Mouse (Mus musculus): ENCODE measurements around the gene Slc29a4. TPM values are rescaled to one million over a fixed set of nuclear protein-coding genes. Genes with fewer than 3 reads are reported as not detected.

The Slc29a4 gene
- total RNA-seq (2022) = 10 to 100 TPM; 19.9 to 51.4 (median 32.9) TPM

DNA sequence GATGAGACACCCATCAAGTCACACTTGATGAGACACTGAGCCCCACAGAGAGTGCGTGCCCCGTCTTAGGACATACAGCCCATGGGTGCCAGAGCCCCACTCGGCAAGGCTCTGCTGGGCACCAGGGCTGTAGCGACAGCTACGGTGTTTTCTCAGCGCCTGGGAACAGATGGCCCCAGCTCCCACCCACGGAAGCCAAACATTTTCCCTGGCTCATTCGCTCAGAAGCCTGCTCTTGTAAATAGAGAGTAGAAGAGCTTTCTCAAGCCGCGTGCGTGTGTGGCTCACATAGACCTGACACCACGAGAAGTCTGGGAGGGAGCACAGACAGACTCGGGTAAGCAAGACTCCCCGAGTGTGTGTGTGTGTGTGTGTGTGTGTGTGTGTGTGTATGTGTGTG lies at the start of gene Slc29a4:
TSS of gene Slc29a4 (plus strand) at position 265 of the 400 bp plus-strand sequence.
- DNase-seq = no peak

DNA sequence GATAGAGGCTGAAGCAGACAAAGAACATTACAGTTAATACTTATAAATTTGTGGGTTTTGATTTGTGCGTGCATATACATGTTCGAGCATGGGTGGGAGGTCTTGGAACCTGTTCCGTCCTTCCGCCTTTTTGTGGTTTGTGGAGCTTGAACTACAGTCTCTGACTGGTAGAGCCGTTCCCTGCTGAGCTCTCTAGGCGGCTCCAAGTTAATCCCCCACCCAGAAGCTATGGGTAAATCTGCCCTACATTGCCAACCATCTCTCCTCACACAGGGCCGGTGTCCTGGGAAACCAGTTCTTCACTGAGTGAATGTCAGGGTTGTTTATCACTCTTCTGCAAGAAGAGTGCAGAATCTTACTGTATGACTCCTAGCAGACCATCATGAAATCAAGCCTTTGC lies 44.1 kb upstream of the Slc29a4 start:
- no peak for DNase-seq

DNA sequence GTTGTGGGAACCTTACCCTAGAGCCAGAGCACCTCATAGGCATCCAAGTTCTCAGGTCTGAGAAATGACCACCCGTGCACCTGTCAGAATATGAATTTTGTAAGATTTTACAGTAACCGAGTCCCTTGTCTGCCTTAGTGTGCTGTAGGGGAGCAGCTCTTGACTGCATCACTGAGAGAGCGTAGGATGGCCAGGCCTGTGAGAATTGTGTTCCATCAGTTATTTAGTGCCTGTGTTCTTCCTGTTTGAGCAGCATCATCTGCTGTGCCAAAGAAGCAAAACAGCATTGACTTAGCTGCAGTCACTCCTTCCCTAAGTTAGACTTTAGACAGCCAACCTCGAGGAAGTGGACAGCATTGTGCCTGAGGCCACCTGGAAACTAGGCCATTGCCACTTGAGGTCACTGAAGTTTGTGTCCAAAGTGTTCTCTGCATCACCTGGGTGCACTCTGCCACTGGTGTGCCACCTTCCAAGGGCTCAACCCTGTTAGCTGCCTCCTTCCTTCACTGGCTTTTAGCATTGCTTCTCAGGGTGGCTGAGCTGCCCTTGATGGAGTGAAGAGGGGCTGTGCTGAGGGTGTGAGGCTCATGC lies 42.8 kb upstream of the Slc29a4 start:
- DNase-seq = no peak

DNA sequence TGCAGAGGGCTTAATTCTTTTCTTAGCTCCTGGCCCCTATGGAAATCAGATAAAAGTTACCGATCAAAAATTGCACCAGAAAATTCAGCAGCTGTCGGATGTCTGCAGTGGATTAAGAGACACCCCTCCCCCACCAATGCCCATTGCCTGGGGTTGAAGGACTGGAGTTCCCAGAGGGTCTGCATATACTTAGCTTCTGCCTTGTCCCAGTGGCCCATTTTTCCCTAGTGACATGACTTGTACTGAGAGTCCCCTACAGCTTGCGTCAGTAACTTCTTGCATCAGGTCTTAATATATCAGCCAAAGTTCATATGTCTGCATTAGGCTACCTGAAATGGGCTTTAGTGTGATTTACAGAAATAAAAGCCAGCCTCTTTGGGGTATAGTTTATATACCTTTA lies 41.9 kb upstream of the Slc29a4 start:
- DNase-seq = no peak

DNA sequence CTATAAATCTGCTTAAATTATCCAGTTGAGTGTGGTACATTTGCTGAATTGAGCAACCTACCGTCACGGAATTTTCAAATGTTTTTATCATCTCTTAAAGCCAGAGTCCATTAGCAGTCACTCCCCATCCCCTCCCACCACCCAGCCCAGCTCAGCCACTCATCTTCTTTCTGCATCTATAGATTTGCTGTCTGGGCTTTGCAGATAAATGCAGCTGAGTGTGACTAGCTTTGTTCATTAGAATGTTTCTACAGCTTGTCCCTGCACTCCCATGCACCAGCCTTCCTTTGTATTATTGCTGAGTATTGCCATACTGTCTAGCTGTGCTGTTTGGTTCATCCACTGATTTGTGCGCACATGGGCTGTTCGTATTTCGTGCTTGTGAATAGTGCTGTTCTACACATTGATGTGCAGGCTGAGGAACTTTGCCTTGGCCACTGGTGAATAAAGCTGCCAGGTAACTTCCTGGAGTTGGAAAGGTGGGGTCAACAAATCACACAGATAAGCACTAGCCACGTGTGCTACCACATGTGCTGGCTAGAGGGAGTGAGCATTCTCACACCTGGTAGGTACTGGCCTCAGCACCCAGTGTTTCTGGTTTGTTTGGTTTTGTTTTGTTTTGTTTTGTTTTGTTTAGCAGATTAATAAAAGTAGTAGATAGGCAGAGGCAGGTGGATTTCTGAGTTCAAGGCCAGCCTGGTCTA lies 41.4 kb upstream of the Slc29a4 start:
- no peak for DNase-seq

DNA sequence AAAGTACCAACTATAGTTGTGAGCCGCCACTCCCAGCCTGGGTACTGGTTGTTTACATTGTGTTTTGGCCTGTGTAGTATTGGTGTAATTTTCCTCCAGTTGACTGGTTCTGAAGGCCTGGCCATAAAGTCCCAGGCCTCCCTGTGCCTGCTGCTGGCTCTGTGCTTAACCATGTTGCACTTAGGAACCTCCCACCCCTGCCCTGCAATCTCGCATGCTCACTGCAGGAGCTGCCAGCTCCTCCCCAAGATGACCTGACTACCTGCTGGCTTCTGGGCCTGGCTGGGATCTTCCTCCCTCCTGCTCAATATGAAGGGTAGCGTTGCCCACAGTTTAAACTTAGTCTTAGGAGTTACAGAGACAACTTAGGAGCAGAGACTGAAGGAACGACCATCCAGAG lies 40.0 kb upstream of the Slc29a4 start:
- no peak for DNase-seq

DNA sequence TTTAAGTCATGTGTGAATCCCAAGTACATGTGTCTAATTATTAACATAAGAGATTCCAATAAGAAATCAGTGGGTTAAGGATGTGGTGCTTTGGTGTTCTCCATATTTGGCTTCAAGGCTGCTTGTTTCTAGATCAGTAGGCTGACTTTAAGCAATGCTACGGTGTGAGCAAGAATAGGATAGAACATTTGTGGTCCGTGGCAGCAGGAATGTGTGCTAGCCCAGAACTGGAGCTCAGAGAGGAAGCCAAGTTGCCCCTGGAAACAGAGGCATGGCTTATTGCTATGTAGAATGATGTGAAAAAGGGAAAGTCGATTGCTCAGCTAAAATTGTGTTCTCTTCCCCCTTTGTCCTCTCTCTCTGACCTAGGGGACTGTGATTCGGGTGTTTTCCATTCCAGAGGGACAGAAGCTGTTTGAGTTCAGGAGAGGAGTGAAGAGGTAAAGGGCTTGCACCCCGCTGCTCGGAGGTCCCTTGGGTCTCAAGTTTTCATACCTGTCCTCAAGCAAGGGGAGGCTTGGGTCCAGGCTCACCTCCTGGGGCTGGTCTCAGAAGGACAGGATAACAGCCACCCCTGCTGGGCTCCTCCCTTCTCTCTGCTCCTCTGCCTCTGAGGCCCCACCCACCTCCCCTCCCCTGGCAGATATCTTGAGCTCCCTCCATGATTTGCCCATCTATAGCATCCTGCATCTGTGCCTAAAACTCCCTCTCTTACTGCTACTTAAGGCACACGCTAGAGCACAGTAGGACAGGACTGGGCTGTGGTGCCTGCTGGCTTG lies 31.5 kb upstream of the Slc29a4 start:
- no peak for DNase-seq

DNA sequence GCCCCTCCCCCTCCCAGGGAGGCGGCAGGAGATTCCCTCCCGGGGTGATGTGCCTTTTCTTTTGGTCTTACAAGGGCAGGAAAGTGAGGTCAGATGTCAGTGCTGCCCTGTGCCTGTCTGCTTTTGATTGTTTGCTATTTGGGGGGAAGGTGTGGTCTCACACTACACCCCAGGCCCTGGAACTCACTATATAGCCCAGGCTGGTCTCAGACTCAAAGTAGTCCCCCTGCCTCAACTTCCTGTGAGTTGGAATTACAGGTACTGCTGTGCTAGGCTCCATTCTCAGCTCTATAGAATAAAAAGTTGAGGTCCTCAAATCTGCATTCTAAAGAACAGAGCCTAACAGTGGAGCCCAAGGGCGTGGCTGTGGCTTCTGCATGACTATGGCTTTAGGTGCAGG lies 24.4 kb upstream of the Slc29a4 start:
- no peak for DNase-seq

DNA sequence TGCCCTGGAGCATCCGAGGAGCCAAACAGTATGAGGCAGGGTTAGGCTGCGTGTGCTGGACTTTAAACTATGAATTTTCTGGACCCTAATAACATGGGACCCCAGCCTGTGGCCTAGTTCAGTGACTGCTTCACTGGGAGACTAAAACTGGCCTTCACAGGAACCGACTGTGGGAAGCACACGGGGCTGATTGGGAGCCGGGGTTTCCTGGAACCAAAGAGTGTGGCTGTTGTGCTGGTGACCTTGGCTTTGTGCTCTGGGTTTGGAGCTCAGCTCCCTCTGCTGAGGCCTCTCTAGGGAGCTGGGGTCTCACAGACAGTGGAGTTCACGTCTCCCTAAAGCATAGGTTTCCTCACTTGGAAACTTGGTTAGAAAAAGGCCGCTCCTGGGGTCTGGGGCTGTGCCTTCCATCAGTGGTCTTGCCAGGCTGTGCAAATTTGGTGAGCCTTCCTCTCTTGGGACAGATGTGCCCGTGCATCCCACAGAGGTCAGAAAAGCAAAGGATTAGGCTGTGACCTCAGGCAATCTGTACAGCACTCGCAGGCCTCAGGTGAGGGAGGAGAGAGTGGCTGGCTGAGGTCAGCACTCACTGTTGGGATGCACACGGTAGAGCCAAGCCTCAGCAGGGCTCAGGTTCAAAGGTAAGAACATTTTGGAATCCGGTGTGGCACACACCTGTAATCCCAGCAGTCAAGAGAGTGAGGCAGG lies 23.6 kb upstream of the Slc29a4 start:
- no peak for DNase-seq

DNA sequence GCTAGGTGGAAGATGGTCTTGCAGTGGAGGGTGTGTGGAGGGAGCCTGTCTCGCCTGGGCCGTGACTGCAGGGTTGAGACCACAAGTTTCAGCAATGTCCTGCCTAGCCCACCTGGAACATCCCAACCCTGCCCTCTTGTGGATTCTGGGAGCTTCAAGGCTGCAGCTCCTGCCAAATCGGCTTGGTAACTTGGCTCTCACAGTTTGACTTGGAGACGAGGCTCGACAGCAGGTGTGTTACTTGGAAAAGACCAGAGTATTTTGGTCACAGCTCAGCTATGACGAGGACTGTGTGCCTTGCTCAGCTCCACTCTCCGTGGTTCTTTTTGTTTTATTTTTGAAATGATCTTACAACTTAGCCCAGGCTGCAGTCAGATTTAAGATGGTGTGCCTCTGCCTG lies 22.6 kb upstream of the Slc29a4 start:
- DNase-seq = no peak

DNA sequence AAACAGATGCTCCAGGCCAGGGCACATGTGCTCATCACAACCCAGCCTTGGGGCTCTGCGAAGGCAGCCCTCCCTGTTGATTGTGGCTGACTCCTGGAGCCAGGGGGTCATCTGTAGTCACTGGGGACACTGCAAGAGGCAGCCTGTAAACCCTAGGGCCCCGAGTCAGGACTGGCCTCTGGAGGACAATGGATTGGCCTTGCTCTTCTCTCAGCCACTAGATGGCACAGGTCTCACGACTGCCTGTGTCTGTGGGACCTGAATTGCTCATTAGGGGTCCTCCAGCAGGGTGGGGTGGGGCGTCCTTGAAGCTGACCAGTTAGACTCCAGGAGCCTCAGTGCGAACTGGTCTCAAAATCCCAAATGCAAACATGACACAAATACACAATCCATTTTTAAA lies 19.2 kb upstream of the Slc29a4 start:
- no peak for DNase-seq

DNA sequence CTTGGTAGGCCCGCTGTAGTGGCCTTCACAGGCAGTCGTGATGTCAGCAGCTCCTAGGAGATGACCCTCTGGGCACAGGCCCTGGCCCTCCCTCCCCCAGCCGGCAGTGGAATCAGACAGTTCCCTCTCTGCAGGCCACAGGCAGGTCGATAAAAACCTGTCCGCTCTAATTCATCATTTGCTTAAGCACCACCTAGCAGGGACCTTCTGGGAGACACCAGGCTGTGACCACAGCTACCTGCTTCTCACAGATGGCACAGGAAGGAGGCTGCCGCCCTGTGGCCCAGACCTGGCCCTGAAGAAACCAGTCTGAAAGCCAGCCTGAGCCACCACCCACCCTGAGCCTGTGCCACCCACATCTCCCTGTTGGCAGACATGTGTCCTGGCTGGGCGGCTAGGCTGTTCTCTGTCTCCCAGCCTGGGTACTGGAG lies 14.2 kb upstream of the Slc29a4 start:
- peak; percentile 83 for DNase-seq

DNA sequence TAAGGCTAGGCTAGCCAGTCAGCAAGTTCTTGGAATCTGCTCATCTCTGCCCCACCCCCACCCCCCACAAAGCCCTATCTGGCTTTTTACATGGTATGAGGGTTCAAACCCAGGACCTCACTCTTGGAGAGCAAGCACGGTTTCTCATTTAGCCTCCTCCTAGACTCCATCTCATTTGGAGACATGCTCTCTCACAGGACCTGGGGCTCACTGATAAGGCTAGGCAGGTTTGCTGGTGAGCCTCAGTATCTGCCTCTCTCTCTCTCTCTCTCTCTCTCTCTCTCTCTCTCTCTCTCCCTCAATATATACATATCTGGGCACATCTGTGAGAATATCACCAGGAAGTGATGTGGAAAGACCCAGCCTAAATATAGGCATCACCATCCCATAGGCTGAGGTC lies 13.2 kb upstream of the Slc29a4 start:
- DNase-seq = no peak

DNA sequence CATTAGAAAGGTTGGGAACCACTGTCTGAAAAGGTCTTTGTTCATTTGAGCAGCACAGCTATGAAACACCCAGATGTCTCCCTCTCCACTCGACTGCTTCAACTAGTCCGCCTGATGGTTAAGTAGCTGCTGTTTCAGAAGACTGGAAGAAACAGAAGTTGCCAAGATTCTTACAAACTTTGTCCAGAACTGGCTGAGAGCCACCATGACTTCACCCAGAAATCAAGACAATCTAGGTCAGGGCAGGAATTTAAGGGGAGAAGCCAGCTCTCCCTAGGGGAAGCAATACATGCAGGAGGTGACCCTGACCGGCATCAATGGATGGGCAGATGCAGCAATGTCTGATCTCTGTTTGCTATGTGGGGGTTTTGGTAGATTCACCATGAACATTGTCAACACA lies 10.4 kb upstream of the Slc29a4 start:
- peak; percentile 69 for DNase-seq

DNA sequence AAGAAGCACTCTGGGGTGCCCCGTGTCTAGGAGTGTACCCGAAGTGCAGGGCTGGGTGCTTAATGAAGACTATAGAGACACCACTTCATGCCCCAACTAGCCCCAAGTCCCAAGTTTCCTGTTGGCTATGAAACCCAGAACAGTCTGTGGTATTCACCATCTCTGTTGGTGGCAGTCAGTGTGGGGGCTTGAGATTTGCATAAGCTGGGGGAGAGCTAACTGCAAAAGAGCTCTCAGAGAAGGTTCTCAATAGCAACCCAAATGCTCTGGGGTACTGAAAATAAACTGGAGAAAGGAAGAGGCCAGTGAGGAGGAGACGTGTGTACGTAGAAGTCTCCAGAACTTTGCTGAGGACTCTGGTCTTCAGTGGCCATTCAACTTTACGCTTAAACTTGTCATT lies 9.8 kb upstream of the Slc29a4 start:
- no peak for DNase-seq

DNA sequence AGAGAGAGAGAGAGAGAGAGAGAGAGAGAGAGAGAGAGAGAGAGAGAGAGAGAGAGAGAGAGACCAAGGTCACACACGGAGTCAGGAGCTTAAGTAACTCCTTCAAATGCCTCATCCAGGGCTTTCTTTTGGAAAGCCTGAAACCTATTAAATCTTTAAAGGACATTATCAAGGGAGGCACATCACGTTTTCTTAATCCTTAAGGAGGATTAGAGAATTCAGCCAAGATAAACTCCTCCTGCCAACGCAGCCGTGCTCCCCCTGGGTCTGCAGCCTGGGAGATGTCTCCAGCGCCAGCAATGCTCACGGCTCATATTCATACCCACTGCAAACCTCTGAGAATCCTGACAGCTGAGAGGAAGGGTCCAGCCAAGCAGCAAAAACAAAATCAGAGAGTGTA lies 3.4 kb upstream of the Slc29a4 start:
- DNase-seq = no peak

DNA sequence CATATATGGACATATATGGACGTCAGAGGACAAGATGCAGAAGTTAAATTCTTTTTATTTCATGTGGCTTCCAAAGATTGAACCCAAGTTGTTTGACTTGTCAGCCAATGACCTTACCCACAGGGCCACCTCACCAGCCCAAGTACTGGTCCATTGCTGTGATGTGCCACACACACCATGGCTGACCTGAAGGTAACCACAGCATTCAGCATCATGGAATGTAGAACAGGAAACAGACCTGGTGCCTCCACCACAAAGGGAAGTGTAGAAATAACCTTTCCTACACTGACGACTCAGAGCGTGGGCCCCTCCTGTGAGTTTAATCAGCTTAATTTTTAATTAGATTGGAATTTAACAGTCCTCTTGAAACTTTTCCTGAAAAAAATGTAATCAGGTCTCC lies 2.0 kb upstream of the Slc29a4 start:
- DNase-seq = no peak

DNA sequence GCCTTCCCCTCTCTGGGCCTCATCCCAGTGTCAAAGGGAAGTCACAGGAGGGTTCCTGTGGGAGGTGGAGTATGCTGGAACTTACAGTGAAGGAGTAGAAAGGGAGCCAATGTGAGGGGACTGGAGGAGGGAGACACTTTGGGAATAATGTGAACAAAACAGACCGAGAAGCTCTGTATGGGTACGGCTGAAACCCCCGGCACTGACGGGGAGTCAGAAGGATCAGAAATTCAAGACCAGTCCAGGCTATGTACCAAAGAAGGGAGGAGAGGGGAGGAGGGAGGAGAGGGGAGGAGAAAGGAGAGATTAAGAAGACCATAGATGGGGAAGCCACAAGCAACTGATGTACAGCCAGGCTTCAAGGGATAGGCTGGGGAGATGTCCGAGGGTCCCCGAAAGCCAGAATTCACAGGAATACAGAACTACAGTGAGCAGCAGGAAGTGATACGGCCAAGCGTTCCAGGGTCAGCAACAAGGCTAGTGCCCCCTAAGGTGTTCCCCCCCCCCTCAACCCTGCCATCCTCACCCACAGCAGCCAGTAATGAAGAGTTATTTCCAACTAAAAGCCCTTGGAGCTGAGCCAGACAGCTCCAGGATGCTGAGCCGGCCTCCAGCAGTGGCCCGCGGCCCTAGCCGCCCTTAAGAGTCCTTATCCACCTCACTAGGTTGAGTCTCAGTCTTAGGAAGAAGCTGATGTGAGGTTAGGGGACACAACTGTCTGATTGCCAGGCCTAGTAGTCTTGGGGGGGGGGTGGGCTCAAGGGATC lies 842 bp downstream of the Slc29a4 start:
- no peak for DNase-seq

DNA sequence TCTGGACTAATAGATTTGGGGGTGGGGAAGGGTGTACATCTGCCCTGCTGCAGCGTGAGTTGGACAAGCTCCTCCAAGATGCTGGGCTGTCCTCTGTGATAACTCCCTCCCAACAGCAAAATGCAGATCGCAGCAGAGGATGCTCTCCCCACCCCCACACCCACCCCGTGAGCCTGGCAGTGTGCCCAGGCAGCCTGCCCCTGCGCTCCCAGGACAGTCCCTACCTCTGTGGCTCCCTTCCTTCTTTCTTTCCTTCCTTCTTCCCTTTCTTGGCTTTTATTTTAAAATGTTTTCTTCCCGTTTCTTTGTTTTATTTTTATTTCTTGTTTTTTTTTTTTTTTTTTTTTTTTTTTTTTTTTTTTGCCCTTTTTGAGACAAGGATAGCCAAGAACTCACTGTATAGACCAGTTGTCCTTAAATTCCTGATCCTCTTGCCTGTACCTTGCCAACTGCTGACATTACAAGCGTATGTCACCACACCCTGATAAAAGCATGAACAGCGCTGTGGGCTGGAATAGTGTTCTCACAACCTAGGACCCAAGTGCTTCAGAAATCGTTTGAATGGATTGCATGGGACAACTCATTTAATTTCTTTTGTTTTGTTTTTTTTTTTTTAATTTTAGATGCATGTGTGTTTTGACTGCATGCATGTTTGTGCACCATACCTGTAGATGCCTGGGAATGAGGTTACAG lies 1.6 kb downstream of the Slc29a4 start:
- DNase-seq = no peak

DNA sequence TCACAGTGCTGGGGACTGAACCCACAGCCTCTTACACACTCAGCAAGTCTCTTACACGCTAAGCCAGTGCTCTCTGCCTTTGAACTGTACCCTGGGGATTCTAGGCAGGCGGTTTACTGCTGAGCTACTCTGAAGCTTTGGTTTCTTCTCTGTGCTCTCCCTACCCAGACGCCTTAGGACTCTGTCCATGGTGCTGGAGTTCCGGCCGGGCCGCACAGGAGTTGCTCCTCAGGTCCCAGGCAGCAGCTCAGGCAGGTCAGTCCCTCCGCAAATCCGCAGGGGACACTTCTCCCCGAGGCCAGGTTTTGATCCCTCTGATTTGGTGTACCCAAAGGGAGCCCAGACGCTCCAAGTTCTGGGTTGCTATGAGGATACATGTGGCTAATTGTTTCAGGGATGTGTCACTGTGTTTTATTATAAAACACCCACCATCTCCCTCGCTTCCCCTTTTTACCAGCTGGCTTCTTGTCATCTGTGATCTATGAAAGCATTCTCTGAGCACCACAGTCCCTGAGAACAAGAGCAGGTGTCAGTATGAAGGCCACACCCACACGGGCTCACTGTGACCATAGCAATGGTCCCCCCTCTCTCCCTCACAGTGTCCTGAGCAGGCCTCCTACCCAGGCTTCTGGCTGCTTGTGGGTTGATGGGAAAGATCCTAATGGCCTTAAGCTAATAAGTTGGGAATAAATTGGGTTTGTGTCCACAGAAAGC lies 2.5 kb downstream of the Slc29a4 start:
- no peak for DNase-seq

DNA sequence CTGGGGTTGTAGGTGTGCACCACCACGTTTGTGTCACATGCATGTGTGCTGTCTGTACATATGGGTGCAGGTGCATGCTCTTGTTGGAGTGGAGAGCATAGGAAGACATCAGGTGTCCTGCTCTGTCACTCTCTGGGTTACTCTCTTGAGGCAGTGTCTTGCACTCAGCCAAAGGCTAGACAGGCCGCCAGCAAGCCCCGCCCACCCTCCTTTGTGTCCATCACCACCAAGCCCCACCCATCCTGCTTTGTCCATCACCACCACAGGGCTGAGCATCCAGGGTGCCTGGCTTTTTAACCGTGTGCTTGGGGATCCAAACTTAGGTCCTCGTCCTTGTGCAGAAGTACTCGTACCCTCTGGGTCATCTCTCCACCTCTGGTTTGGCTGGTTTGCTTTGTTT lies 3.9 kb downstream of the Slc29a4 start:
- no peak for DNase-seq
